Mouse (Mus musculus) E14TG2a.4 (cell line): ENCODE results near the gene Gm11985.

Experiments
- CTCF ChIP-seq: conservative IDR thresholded peaks from 2 replicates; pipeline ENCODE4 v1.5.1; 2014; ENCODE audit warnings: low read length
- NANOG ChIP-seq: IDR thresholded peaks from 2 replicates; pipeline ENCODE4 v1.6.1; 2014; ENCODE audit warnings: borderline replicate concordance, low read length, mixed read lengths
- POU5F1 ChIP-seq: IDR thresholded peaks from 2 replicates; pipeline ENCODE4 v1.6.1; 2014; ENCODE audit warnings: low read length, borderline replicate concordance

GRCm38 (mm10) chr11:7214342-7214660 lies 25.9 kb upstream of the Gm11985 start:
- TF ChIP-seq CTCF (no peak), POU5F1 (no peak), NANOG (no peak)
